Mouse (Mus musculus) kidney, postnatal 36 days (tissue): ENCODE data around the gene Atp7b.

Source experiments
- DNase-seq, 2 experiments: peaks; one replicate each; pipeline ENCODE4 v3.0.0; 2021 to 2022; ENCODE audit warnings: mixed read lengths in 2 of 2

Gene Atp7b

DNA sequence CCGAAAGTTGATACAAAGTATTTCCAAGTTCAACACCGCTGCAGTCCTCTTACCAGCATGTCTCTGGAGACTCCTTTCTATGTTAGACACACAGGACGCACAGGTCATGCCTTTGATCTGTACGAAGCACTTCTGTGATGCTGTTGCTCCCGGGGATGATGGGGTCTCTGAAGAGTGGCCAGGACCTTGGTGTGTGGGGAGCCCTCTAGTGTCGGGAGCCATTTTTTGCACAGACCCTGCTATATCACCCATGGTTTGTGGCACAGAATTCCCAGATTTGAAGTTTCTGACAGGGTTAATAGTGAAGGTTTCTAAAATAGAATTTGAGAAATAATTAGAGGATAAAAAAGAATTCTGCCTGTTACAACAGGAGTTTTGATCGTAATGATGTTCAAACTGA is 37.9 kb downstream of the Atp7b start:
- no peak for DNase-seq

DNA sequence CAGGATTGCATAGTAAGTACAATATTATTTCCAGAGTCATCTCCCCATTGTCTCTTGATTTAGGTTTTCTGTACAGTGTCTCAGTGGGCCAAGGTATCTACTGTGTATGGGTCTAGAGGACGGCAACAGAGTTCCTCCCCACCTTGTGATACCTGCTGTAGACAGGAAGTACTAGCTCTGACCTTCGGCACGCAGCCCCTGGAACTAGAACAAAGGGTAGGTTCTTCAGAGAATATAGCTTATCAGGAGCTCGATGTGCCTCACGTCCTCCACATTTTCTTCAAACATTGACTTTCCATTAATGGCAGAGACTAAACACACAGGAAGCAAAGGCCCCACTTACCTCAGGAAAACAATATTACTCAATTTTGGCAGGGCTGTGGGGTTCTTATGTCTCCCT is 40.6 kb downstream of the Atp7b start:
- no peak for DNase-seq

- peak; percentile 57 to 71 for DNase-seq
Observed at GRCm38 (mm10) chr8:22017731-22018130, 42.4 kb downstream of the Atp7b start.

- no peak for DNase-seq
Observed at GRCm38 (mm10) chr8:22013034-22013707, 46.9 kb downstream of the Atp7b start.

GRCm38 (mm10) chr8:22009403-22009802 is 50.7 kb downstream of the Atp7b start:
- no peak for DNase-seq

- DNase-seq: no peak
Observed at GRCm38 (mm10) chr8:22006423-22006822, 53.7 kb downstream of the Atp7b start.

DNA sequence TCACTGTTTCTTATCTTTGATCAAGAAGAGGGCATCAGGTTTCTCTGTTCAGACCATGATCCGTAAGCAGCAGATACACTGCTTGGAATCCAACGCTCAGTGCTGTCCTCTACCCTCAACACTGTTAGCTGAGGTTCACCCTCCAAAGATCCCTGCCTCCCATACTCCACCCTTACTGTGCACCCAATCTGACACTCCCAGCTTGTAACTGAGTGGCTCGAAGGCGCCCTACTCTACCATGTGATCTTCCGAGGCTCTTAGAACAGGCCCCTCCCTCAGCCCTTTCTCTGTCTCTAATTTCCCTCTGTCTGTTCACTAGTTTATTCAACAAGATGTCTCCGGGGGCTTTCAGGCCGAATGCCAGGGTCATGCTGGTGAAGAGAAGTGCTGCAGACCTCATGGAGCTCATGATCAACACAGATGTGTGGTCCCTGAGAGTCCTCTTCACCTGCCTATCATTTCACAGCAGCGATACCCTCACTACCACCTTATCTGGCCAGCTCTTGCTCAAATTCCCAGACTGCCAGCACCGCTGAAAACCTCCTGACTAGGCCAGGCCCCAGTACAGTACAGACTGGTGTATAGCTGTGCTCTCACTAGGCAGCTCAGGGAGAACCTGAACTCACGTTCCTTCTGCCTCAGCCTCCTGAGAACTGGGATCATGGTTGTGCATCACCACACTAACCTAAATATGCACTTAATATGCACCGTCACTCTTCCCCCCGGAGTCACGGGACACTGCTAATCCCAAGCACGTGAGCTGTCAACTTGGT is 55.2 kb downstream of the Atp7b start:
- DNase-seq: no peak

- DNase-seq: no peak
Observed at GRCm38 (mm10) chr8:21995181-21995580, 64.9 kb downstream of the Atp7b start.

DNA sequence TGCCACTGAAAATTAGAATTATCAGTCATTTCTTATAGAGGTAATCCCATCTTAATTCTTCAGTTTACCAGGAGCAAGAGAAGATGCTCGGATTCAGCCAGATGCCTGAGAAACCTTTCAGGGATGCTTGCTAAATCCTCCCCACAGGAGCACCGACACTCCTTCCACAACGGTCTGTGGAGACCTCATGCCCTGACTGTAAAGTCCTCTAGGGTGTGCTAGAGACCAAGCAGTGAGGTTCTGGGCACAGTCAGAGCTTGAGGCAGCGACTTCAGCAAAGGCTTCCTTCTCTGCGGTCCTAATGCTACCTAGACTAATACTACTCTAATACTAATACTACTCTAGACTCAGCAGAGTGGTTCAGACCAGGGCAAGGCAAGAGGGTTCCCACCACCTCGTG is 67.9 kb downstream of the Atp7b start:
- peak; percentile 42 to 66 for DNase-seq

DNA sequence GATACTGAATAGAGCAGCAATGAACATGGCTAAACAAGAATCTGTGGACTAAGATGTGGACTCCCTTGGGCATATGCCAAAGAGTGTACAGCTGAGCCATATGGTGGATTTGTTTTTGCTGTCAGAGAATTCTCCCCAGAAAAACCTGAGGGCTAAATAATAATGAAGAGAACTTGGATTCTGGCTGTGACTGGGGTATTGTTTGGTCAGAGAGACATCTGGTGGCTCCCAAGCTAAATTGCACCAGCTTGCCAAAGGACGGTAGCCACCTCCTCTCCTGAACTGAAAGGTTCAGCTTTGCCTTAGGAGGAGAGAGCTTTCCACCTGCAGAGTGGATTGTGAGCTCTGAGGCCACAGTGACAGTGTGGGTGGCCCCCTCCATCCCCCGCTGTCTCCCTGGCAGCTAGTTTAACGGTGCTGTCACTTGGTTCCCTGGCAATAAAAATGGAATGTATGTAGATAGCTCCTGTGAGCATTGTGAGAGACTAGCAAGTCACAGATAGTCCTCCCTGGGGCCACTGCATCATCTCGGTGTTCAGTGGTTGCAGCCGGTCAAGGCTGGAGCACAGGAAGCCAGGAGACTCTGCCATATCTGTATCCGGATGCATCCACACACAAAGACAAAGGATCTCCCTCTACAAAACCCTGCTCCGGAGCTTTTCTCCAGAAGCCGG is 78.3 kb downstream of the Atp7b start:
- peak; percentile 3 to 23 for DNase-seq

DNA sequence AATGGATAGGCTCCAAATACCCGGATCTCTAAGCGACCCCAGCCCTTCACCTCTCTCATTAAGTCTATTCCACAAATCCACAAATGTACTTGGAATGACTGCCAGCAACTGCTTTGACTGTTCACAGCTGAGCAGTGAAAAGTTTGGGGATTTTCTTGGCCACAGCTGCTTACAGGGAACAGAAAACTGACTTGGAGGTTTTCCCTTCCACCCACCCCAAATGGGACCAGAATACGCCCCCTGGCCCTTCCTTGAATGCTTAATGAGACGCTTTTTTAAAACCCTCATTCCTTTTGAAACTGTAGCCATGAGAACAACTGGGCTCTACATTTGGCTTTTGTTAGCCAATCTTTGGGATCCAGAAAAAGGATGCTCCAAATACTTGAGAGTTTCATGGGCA is 81.9 kb downstream of the Atp7b start:
- no peak for DNase-seq

DNA sequence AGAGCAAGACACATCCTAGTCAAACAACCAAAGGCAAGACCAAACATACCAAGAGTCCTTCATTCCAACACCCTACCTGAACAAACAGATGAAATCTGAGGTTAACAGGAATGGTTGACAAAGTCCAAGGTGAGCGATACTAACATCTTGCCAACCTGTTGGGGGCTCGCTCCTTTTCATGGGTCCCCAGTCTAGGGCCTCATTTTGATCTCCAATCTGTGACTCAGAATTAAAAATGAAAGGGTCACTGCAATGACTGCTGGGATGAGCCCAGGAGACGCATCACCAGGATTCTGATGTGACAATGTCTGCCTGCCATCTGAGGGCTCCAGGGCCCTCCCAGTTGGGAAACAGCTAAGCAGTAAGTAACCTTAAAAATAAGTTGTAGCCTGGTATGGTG is 90.6 kb downstream of the Atp7b start, which contains the start of gene Ccdc70:
TSS of gene Ccdc70 (plus strand) at position 301 of the 400 bp plus-strand sequence.
- DNase-seq: no peak

- DNase-seq: no peak
Observed at GRCm38 (mm10) chr8:21966646-21967045, 93.5 kb downstream of the Atp7b start.

- no peak for DNase-seq
Observed at GRCm38 (mm10) chr8:21958414-21958813, 101.7 kb downstream of the Atp7b start, which contains the start of gene Fam90a1a. Gene Fam90a1a, plus strand, starts transcription at chr8:21958714.

- DNase-seq: no peak
Observed at GRCm38 (mm10) chr8:21956336-21956735, 103.8 kb downstream of the Atp7b start.

DNA sequence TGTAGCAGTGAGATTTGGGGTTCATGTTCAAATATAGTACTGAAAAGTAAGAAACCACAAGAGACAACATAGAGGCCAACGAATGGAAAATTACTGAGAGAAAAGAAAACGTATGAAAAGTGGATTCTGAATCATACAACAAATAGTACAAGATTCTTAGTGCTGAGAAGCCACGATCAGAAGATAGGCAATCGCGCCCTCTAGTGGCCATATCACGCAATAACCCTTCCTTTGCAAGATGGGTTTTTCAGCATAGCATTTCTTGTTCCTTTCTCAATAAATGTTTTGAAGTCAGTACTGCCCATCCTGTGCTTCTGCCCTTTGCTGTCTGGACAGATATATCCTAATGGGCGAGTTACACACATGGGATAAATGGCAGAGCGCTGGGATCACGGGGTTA is 104.8 kb downstream of the Atp7b start:
- DNase-seq: peak; percentile 25 to 75

DNA sequence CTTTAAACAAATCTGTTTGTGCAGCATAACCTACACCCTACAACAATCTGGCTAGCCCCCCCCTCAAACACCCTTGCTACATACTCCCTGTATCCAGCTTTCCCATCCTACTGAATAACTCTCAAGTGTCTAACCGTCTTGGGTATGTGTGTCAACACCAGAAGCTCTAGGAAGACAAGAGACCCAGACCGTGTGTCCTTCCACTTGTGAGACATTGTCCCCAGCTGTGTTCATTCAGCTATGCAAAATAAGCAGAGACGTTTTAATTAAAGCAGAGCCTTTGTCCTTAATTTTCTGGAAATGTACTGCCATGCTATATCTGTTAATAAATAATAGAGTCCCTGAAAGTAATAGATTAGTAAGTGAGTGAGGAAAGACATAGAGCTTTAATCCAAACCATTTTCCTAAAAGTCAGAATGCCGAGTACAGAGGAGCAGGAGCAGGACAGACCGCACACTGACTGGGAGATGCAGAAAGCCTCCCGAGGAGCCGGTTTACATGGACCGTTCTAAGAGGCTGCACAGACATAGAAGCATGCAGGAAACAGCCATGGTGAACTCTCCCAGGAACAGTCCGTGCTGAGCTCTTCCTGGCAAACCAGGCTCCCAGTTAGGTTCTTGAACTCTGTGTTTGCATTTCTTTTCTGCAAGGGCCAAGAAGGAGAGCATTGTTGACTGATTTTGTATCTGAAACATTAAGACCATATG is 112.6 kb downstream of the Atp7b start:
- DNase-seq: peak; percentile 3 to 9

DNA sequence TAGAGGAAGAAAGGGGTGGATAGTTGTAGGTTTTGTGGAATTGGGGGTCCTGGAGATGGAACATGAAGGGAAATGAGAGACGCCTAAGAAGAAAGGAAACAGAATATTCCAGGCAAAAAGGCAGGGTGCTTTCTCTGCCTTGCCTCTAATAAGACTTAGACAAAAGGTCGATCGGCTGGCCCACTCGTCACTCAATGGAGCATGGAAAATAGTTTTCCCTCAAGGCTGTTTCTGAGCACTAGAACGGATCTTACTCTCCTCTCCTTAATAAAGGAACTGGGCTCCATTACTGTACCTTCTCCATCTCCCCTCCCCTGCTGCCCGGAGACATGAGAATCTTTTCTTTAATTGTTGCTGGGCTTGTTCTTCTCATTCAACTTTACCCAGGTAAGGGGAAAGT is 113.6 kb downstream of the Atp7b start, which contains the start of gene Defb13:
TSS of gene Defb13 (plus strand) at position 301 of the 400 bp plus-strand sequence.
- DNase-seq: no peak
